Mouse (Mus musculus): ENCODE data around the gene Slc6a18.

DNA sequence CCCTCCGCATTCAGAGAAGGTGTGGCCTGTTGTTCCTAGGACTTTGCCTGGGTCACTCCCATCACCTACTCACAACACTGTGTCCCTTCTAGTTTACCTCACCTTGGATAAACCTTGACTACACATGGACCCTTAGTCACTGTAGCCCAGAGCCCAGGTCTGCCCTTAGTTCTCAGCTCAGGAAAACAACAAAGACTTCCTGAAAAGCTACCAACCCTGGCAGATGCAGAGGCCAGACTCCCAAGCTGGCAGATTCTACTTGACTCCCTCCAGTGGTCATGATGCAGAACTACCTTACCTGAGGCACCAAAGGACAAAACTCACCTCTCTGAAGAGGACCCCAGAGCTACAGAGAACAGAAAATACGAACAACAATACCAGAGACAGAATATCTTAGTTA is 36.2 kb upstream of the Slc6a18 start:
- TF ChIP-seq CTCF (IDR thresholded peaks at IDR 0.05; ENCODE audit: borderline replicate concordance, insufficient read depth, low read depth, low read length) = no peak
- no peak for TF ChIP-seq POLR2A (IDR thresholded peaks at IDR 0.05; ENCODE audit: borderline replicate concordance, insufficient read depth, low read length)
